Mouse (Mus musculus) lung, postnatal 14 days (tissue): Measurements from ENCODE around the gene 4930523C07Rik.

ENCODE experiments used
- DNase-seq: peaks from one replicate; pipeline ENCODE4 v3.0.0; 2021

The 4930523C07Rik gene

DNA sequence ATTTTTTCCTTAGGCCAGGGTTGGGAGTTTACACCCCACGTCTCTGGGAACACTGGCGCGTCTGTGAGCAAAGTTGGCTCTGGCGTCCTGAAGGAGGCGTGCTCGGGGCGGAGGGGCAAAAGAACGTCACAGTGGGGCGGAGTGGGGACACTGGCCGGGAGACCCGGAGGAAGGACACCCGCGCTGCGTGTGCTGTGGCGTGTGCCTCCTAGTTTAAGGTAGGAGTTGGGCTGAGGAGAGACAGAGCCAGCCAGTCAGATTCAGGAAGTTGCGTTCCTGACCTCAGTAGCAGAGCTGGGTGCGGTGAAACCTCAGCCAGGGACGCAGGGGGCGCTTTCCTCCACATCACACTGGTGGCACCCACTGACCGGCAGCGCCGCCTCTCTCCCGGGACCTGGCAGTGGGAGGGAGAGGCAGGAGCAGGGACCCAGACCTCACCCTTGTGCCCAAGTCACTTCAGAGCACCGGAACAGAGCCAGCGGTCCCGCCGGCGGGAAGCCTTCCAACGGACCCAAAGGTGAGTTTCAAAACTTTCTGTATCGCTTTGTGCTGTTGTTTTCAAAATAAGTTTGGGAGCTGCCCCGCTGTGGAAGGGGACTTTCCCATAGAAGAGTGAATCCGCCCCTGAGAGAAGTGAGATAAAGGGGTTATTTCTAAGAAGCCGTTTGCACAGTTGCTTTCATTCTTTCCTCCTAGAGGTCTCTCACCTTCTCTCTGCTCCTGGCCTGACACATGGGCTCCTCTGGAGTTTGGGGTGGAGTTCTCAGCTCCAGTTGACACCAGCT is at the start of gene 4930523C07Rik:
Gene 4930523C07Rik (plus strand): TSS at position 146 of the 785 bp plus-strand sequence.
- peak; percentile 87 for DNase-seq

DNA sequence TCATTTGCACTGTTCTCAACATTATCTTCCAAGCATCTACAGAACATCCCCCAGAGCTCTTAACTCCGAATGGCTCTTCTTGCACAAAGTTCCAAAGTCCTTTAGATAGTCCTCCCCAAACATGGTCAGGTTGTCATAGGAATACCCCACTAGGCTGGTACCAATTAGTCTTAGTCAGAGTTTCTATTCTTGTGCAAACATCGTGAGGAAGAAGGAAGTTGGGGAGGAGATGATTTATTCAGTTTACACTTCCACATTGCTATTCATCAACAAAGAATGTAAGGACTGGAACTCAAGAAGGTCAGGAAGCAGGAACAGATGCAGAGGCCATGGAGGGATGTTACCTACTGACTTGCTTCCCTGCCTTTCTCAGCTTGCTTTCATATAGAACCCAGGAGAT is 46.9 kb upstream of the 4930523C07Rik start:
- DNase-seq, result no peak

DNA sequence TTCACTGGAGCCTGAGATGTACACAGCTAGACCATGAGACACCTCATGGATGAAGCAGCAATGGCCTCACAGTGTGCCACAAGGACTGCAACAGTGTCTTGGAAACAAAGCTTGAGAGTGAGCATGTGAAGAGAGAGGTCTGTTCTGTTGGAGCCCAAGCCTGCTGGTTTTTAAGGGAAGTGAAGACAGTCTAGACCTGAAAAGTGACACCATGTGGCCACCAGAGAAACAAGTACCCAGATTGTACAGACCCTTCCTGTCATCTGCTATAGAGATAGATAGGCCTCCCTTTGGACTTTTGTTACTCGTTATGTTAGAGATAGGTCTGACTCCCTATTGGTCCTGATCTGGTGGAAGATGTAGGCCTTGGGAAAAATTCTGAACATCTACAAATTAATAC is 45.8 kb upstream of the 4930523C07Rik start:
- DNase-seq, result no peak

DNA sequence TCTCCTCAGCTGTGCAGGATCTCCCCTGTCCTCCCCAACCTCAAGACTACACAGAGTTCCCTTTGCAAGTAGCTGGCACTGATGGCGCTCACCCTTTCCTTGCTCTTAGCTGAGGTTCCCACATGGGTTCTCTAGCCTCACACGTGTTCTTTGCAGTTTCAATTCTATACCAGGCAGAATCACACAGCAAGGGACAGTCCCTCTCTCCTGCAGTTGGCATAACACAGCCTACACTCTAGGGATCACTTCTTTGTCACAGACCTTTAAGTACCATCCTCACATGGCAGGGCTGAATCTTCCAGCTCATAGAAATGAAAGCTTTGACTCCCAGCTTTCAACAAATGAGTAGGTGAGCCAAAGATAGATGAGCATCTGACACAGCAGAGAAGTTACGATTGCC is 45.0 kb upstream of the 4930523C07Rik start:
- DNase-seq, result no peak

DNA sequence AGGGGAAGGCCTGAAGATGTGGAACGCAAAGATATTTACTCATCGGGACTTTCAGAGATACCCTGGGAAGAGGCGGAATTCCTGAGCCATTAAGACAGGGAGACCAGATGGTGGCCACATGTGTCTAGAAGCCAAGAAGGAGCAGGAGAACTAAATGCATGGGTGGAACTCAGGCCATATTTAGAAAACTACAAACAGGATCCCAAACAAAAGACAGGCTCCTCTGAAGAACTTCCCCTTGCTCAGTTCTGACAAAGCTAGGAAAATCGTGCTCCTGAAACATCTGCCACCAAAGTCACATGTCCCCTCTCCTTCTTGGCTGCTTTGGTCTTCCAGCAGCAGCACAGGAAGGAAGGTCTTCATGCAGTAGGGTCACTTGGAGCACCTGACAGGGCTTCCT is 38.9 kb upstream of the 4930523C07Rik start:
- no peak for DNase-seq

DNA sequence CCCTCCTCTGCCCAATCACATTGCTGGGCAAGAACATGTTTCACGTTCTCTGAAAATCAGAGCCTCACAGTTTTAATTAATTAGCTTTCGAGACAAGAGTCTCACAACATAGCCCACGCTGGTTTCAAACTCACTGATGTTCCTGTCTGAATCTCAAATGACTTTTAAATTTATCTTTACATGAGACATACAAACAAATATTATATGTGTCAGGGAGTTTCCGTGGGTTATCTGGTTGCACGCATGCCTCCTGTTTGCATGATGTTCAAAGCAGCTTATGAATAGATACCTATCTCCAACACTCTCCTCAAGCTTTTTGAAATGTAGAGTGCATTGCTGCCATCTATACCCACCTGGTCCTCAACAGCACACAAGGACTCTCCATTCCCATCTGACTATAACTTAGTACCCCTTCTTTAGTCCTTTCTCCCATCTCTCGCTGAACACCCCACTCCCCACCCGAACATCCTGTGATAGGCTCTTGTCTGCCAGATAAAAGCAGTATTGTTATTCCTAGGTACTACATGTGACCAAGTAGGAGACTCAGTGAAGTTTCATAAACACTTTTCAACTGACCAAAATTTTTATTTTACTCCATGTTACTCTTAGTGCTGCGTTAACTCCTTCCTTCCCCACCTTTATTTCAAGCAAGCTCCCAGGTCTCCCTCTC is 37.1 kb upstream of the 4930523C07Rik start:
- no peak for DNase-seq

DNA sequence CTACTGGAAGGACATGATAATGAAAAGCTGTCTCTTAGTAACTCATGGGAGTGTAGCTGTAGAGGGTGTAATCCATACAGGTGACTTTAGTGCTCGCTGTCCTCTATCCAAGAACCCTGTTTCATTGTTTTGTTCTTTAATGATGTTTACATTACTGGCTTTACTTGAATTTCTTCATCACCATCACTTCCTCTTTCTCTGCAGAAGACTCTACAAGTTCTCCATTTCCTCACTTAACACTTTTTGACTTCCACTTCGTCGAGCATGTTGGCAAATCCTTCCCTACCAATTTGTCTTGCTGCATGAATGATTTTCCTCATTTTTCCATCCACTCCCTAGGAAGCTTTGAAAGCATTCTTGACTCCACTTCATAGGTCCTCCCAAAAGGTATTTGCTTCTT is 31.1 kb upstream of the 4930523C07Rik start:
- no peak for DNase-seq

DNA sequence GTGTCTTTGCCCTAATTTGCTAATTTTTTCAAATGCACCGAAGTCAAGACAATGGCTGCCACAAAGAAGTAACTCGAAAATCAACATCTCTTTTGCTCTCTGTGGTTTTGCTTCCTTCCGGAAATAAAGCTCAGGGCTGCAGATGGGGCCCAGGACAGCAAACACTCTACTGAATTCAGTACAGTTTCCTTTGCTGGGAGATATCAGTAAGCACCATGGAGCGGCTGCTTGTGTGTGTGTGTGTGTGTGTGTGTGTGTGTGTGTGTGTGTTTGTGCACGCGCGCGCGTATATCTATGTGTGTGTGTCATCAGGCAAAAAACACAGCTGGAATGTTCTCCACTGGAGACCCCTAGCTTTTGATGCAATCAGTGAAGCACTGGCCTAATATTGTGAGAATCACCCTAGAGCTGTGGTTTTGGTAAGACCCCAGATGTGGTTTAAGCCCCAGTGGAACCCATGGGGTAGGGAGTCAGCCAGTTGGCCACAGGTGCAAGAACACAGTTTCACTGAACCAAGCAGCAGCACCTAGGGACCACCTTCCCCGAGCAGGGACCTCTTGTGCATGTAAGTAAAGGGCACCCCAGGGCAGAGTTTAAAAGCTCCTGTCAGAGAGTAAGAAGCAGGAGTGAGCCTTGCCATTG is 19.7 kb upstream of the 4930523C07Rik start:
- no peak for DNase-seq

DNA sequence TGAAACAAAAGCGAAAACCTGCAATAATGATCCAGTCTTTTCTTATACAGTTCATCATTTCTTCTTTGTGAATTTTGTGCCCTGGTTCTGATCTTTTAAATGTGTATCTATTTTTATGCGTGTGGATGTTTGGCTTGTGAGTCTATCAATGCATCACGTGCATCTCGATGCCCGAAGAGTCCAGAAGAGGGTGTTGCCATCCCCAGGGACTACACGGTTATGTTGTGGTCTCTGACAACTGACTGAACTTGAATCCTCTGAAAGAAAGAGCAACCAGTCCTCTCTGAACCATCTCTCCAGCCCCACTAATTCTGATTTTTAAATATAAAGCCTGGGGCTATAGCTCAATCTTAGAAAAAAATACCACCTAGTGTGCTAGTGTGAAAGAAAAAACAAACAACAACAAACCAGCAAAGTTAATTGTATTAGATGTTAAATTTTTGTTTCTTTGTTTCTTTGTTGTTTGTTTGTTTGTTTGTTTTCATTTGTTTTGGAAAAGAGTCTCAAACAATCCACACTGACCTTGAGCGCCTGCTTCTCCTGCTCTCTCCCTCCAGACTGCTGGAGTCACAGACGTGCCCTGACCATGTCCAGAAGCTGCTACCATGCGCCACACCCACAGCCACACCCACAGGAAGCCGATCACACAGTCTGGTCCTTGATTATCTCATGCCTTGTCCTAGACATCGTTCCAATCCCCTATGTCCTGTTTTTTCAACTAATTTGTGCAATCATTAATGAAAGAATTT is 18.9 kb upstream of the 4930523C07Rik start:
- no peak for DNase-seq

DNA sequence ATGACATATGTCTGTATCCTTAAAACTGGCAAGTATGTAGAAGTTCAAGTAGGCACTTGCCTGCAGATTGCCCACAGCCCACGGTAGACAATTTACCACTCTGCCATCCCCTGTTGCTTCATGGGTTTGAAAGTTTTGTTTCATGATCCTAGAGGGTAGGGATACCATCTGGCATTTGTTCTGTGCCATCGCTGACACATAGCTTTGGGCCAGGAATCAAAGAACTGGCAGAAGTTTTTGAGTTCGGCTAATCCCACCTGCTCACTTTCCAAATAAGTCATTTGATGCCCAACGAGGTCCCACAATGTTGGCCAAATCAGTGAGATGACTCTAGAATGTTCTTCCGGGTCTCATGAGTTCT is 18.3 kb upstream of the 4930523C07Rik start:
- no peak for DNase-seq

DNA sequence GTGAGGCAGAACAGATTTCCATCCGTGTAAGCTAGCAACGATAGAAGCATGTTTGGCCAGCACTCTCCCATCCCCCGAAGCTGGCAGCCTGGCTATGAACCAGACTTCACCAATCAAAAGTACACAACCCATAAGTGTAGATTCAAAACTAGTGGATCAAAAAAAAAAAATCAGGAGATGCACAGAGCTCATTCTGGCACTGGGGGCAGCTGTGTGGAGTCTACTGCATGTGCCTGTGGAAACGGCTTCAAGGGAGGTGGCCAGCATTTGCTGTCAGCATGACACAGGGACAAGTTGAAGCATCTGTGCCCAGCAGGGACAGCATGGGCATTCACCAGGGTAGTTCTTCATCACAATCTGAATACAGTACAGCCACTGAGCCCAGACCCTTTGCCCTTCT is 16.2 kb upstream of the 4930523C07Rik start:
- no peak for DNase-seq

DNA sequence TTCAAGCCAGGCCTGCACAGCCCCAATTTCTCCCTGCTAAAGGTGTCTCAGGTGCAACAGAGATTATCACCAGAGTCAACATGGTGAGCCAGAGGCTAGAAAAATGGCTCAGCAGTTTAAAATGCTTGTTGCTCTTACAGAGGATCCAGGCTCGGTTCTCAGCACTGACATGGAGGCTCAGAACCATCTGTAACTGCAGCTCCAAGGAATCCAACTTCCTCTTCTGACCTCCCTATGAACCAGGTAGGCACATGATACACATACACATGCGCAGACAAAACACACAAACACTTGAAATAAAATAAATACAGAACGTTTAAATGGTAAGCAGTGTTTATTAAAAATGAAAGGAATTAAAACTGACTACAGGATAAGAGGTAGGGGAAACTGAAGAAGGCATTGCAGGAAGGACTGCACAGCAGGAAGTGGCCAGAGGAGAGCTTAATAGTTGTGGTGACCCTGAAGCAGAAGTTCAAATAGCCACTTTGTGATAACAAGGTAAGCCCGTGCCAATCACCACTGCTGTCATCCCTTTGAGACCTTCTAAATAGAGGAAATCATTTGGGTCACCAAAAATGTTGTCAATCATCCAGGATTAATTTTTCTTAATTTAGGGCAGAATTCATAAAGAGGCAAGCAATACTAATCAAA is 10.1 kb upstream of the 4930523C07Rik start:
- no peak for DNase-seq

DNA sequence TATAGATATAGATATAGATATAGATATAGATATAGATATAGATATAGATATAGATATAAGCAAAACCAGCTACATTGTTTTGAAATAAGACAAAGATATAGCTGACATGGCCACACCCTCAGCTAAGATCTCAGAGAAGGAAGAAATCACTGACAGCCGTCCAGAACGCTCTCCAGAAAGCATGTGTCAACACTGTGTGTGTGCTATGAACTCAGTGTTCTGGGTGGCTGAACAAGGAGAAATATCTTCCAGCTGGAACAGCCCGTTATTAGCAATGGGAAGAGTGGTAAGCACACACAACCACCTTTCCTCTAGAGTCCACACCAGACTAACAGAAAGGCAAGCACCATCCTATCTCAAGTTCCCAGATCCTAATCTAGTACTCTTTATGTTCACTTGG is 8.6 kb upstream of the 4930523C07Rik start:
- DNase-seq, result peak; percentile 46

DNA sequence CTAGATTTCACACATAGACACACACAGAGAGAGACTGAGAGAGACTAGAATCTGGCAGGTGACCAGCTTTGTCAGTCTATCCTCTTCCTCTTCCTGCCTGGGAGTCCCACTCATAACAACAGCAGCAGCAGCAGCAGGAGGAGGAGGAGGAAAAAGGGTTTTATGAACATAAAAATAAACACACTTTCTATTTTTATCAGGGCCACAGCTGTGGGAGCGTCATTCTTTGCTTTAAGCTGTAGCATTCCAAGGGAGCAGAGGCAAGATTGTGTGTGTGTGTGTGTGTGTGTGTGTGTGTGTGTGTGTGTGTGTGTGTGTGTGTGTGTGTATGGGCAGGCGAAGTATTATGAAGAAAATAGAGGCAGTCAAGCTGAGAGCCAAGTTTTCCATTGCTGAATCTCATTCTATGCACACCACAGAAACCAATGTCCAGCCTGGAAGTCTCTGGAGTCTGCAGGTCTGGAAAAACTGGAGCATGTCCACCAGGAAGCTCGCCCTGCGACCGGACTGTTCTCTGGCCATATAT is 7.1 kb upstream of the 4930523C07Rik start:
- DNase-seq, result peak; percentile 71

DNA sequence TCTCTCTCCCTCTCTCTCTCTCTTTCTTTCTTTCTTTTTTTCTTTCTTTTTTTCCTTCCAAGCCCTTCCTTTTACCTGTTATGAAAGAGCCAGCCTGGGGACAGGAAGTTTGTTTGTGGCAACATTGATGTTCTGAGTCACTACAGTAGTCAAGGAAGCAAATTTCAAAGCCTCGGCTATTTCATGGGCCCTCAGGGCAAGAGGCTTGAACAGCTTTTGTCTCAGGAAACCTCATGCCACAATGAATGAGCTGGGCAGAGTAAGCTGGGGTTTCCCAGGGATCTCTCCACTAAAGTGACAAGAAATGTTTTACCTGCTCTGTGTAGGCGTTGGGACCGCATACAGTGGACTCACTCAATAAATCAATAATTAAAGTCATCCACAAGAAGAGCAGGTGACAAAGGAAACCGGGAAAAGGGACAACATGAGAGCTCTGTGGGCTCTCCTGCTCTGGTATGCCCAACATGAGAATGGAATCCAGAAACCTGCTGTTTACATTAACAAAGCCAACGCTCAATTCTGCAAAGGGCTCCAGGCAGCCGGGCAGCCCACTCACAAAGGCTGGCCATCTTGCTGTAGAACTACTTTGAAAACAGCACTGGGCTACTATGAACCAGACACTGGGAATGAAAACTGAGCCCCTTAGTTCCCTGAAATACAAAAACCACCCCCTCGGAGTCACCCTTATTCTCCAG is 4.1 kb upstream of the 4930523C07Rik start:
- DNase-seq, result no peak

DNA sequence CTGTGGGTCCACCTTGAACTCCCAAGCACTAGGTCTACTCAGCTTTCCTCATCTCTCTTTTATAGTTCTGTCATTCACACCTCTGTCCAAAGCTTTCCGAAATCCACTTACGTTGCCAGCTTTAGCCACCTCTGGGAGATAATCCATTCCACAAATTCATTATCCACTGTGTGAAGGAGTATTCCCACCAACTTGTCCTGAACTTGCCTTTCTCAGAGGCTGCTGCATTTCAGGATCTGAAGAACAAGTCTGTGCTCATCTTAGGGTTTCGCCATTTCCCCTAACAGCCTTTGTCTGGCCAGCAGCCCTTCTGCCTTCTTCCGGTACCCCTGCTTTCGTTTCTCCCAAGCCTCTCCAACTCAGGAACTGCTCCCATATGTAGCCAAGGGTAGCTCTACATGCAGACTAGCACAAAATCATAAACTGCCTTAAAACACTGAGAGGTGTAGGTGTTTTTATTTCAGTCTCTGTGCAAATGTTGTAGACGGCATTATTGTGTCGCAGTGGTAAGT is 2.9 kb upstream of the 4930523C07Rik start:
- no peak for DNase-seq

DNA sequence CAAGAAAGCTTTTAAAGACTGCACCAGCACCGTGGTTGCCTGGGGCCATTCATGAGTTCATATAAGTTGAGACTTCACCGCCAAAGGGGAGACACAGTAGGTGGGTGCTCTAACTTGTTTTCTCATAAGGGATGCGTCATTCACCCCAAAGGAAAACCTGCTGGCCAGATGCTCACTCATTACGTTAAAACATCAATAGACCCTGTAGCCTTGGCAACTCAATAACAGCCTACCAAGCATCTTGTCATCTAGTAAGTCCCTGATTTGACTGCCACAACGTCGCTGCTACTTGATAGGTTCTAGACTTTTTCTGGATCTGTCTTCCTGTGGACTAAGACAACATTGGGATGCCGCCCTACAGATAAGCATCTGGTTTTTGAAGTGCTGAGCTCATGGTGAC is 1.8 kb upstream of the 4930523C07Rik start:
- no peak for DNase-seq

DNA sequence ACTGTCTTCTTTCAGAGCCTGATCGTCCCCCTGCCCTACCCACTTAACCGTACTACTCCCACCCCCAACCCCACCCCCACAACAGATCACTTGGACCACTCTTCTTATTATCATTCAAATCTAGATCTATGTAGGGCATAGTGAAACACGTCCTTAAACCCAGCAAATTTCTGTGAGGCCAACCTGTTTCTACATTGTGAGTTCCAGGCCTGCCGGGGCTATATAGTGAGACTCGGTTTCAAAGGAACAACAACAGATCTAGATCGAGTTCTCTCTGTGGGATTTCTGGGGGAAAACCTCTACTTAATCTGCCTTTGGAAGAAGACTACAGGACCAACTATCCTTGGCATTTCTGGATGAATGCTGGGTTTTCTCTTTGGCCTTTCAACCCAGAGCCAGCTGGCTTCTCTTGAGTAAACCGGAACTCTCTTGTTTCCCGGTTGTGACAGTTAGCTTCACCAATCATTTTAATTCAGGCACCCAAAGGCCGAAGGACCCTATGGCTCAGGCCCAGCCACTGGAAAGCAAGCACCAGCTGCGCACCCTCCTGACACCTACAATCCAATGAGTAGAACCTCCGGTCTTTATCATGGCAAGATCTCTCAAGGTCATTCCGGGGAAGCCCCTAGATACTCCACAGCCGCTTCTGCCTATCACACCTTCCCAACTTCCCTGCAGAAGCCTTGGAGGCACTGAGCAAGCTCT is 759 bp upstream of the 4930523C07Rik start:
- DNase-seq, result no peak

DNA sequence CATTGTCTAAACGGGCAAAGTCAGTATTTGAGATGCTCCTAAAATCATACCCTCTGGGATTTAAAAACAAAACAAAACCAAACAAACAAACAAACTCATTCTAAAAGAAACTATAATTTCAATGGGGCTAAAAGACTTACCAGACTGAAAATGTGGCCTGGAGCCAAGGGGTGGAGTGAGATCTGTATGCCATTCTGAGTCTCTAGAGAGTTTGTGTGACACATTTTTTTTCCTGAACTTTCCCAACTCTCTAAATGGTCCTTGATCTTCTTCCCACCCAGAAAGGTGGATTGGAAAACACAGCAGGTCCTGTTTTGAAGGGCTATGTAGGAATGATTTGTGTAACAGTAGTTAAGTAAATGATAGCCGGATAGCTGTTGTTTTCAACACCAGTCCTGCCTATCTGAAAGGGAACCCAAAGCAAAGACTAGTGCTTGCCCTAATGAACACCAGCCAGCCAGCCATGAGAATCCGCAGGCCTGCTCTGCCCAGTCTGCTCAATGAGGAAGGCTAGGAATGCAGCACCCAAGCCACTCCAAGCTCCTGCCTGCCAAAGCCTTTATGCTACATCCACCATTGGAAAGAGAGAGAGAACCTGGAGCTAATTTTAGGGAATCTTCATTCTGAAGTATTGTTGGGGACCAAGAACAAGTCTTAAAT is 1.0 kb downstream of the 4930523C07Rik start:
- DNase-seq, result peak; percentile 63

DNA sequence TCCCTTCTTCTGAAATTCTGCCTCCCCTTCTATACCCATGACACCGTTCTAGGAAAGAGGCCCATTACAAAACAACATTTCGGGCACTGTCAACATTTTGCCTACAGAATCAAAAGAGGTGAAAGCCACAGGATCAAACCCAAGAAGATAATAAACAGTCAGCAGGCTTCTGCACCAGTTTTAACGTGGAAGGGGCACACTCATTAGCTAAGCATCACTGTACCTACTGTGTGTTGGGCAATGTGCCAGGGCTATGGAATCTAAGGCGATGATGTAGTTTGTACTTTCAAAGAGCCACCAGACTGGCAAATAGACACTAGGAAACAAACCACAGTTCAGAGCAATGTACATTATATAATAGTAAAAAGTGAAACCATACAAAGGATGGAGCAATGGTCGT is 1.8 kb downstream of the 4930523C07Rik start:
- no peak for DNase-seq

DNA sequence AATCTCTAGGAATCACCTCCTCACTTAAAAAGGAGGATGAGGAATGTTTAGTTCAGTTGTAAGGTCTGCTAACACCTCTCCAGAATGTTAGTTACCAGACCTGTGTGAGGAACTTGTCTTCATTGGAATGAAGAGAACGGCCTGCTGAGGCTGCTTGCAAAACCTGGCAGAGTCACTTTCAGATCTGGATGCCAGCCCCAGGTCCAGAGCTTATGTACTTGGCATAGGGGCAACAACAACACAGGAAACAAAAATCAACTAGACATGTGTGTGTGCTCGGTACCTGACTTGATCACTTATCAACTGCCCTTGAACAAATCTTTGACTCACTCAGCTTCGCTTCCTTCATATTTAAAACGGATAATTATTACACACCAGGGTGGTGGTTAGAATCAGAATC is 2.6 kb downstream of the 4930523C07Rik start:
- DNase-seq, result no peak
